Mouse (Mus musculus) left cerebral cortex, postnatal 14 days (tissue): ENCODE measurements at regions not wholly inside any gene's neighbourhood (a gene's known extent, or its start where the extent isn't known, plus 50 kb on each side); places are given as distances from the start of the nearest gene placed in this dataset.

ENCODE experiments used
- DNase-seq, 2 experiments: peaks; one replicate each; pipeline ENCODE4 v3.0.0; 2021 to 2022; ENCODE audit warnings: low spot score in 2 of 2, mixed read lengths in 1 of 2
- intact Hi-C: fragments of 180-260 bp; cut with DNase I; formaldehyde crosslinking; loops from one replicate; pipeline ENCODE4 v1.15.1; 2025

DNA sequence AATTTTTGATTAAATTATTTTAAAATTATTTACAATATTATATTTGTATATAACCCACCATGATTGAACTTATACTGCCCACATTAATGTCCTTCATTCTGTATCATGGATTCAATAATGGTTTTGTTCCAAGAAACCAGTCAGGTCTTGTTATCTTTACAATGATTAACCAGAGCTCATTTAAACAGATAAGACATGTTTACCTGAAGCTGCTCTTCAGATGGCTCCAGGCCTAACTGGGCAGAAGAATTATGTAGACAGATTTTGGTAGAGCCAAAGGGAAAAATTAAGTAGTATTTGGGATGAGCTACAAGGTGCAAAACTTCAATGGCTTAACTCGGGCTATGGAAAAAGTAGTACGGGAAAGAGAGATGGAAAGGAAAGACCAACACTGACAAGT lies 97.7 kb upstream of the Kcnj16 start:
- no peak for DNase-seq
- intact Hi-C loops = no loop called here

DNA sequence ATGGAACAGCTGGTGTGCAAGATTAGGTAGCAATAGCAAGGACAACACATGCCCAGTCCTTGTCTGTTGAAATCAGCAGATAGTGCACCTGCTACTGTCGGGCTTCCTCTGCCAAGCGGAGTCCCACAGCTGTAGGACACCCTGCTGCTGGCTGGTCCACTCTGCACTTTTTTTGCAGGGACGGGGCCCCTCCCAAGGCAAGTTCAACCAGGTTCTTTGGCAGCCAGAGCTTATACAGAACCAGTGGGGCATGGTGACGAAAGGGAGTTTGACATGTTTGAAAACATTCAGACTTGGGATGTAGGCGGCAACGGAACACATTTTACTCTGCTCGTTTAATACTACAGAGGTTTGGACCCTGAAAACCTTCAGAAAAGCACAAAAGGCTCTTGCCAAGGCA lies 93.2 kb upstream of the Kcnj16 start:
- intact Hi-C loops = no loop called here
- no peak for DNase-seq

DNA sequence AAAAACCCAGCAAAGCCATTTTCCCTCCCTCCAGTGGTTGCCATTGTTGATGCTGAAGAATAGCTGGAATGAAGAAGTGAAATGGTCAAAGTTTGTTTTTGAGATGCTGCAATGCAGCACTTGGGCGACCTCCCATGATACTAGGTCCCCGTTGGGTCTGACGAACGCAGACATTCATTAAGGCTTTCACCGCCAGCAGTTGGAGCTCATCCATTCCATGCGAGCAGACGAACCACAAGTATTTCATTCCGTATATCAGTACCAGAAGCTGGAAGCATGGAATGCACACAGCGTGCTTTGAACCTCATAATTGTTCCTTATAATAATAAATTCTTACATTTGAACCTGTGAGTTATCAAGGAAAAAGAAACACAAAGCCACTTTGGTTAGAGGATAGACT lies 86.9 kb upstream of the Kcnj16 start:
- intact Hi-C loops = no loop called here
- no peak for DNase-seq

DNA sequence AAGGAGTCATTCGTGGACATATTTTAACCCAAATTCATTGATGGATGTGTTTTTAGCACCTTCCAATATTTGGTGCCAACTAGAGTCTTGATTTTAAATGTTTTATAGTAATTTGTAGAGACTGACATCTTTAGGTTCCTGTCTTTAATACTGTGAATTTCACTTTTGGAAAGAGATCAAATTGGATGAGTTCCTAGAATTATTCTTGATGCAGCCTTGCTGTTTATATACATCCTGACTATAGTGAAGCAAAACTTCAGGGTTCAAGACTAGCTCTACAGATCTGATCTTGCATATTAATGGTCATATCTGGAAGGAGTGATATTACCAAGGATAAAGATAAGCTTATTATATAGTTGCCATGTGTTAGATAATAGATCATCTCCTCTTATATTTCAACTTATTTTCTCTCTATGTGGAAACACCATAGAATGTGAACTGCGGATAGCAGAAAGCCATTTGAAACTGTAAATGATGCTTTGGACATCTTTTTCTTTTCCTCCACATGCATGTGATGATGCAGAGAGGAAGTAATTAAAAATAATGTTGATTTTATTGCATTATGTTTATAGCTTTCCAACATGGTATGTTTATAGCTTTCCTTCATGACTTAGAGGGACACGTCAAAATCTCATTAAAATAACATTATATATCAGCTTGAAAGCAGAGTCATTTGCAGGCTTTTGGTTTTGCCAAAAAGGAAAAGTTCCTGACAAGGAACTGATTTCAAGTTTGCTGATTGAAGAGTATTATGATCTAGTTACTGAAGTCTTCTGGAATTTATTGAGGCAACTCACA lies 78.3 kb upstream of the Kcnj16 start:
- intact Hi-C loops = no loop called here
- no peak for DNase-seq

DNA sequence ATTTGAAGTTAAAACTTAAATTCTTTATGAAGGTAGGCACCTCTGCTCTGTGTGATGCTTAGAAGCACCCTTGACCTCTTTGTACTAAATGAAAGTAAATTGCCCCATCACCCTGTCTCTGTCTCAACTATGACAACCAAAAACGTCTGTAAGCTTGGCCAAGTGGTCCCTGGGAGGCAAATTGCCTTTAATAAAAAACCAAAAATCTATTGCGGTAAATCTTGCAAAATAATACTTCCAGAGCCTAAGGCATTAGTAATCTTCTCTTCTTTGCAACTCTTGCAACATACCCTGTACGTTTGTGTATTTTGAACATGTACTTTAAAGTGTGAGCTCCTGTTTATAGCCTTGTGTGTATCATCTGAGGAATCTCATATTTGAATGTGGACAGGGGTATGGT lies 77.4 kb upstream of the Kcnj16 start:
- no peak for DNase-seq
- intact Hi-C loops = no loop called here

DNA sequence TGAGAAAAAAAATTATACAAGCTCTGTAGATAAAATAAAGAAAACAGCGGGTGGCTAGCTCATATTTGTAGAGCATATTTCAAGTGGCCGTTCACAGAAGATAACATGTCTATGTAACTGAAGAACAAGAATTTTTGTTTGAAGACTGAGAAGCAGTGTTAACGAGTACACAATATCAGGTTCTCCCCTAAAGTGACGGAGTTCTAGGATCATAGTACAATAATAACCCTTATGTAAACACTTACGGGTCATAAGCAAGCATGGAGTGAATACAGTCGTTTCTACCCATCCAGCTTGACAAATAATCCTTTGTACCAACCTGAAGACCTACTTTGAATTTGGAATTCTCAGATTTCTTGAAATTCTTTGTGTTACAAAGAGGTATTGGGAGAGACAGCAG lies 64.9 kb upstream of the Kcnj16 start:
- no peak for DNase-seq
- intact Hi-C loops = no loop called here
